Mouse (Mus musculus) ES-E14 (cell line): ENCODE results near the gene Vps52.
"Not testable (repeated sequence)": the region's sequence is repeated elsewhere in the genome, so short reads cannot be mapped to it uniquely, and the experiment has no call there.

Experiments used
- CHD2 ChIP-seq: IDR thresholded peaks from 2 replicates; pipeline ENCODE4 v1.6.1; 2014; ENCODE audit warnings: mild to moderate bottlenecking, low read depth, low read length, inconsistent platforms
- HCFC1 ChIP-seq: IDR thresholded peaks from 2 replicates; pipeline ENCODE4 v1.6.1; 2012; ENCODE audit warnings: low read length, inconsistent platforms, borderline replicate concordance; ENCODE audit not compliant: insufficient read depth
- MAFK ChIP-seq: IDR thresholded peaks from 2 replicates; pipeline ENCODE4 v1.6.1; 2014; ENCODE audit warnings: mild to moderate bottlenecking, low read depth, low read length, inconsistent platforms; ENCODE audit not compliant: insufficient read depth
- ZC3H11A ChIP-seq: IDR thresholded peaks from 2 replicates; pipeline ENCODE4 v1.6.1; 2012; ENCODE audit warnings: low read depth, mild to moderate bottlenecking, inconsistent platforms, low read length, borderline replicate concordance
- ZNF384 ChIP-seq: IDR thresholded peaks from 2 replicates; pipeline ENCODE4 v1.6.1; 2012; ENCODE audit warnings: low read depth, low read length, inconsistent platforms

GRCm38 (mm10) chr17:33981192-33981909 lies 25.7 kb downstream of the Vps52 start:
- TF ChIP-seq MAFK, ZC3H11A, HCFC1, CHD2, ZNF384: not testable (repeated sequence)
